Mouse (Mus musculus): ENCODE data around the gene Mcoln3. TPM values are rescaled to one million over a fixed set of nuclear protein-coding genes. Genes with fewer than 3 reads are reported as not detected.

Mcoln3 gene
- polyA plus RNA-seq, 1 experiment from 2014 or later = 0.27 TPM

- H3K27me3 ChIP-seq (replicated peaks) = peaks cover 21% of the 10 kb centered on the region
- no peaks in the 10 kb centered on the region for H3K9me3 ChIP-seq (replicated peaks)
- H3K4me1 ChIP-seq = peaks cover 8% of the 10 kb centered on the region
- ATAC-seq (ENCODE audit: low FRiP score) = no peak
- no peak overlapping the region for H3K9ac ChIP-seq (replicated peaks)
- 29% methylated on average over 2 of the region's 2 CpGs for WGBS
- no peak overlapping the region for H3K4me3 ChIP-seq (replicated peaks)
- no peak overlapping the region for H3K27ac ChIP-seq (replicated peaks)
- no peak overlapping the region for H3K4me2 ChIP-seq
- no peaks in the 10 kb centered on the region for H3K36me3 ChIP-seq
Observed at GRCm38 (mm10) chr3:146180341-146180740, 63.1 kb downstream of the Mcoln3 start.

- 35% methylated on average over 3 of the region's 3 CpGs for WGBS
- Histone ChIP-seq H3K4me1 (peaks cover 12% of the 10 kb centered on the region), H3K9me3 (replicated peaks) (no peaks in the 10 kb centered on the region), H3K4me3 (replicated peaks) (no peak overlapping the region), H3K36me3 (no peaks in the 10 kb centered on the region), H3K4me2 (no peak overlapping the region), H3K27me3 (replicated peaks) (peaks cover 21% of the 10 kb centered on the region), H3K27ac (replicated peaks) (no peak overlapping the region), H3K9ac (replicated peaks) (no peak overlapping the region)
- ATAC-seq (ENCODE audit: low FRiP score) = no peak
Observed at GRCm38 (mm10) chr3:146180986-146181385, 63.7 kb downstream of the Mcoln3 start.

GRCm38 (mm10) chr3:146184992-146185657, 67.9 kb downstream of the Mcoln3 start:
- H3K4me1 ChIP-seq = peaks cover 8% of the 10 kb centered on the region
- no peak overlapping the region for H3K9ac ChIP-seq (replicated peaks)
- H3K27me3 ChIP-seq (replicated peaks) = peaks cover 27% of the 10 kb centered on the region

GRCm38 (mm10) chr3:146186033-146186432, 68.8 kb downstream of the Mcoln3 start:
- no peak overlapping the region for H3K9ac ChIP-seq (replicated peaks)
- peaks cover 8% of the 10 kb centered on the region for H3K4me1 ChIP-seq
- peaks cover 27% of the 10 kb centered on the region for H3K27me3 ChIP-seq (replicated peaks)
- no peaks in the 10 kb centered on the region for H3K9me3 ChIP-seq (replicated peaks)
- WGBS = 77% methylated on average over 10 of the region's 10 CpGs
- H3K27ac ChIP-seq (replicated peaks) = no peak overlapping the region
- H3K4me2 ChIP-seq = no peak overlapping the region
- no peak for ATAC-seq (ENCODE audit: low FRiP score)
- H3K36me3 ChIP-seq = no peaks in the 10 kb centered on the region
- H3K4me3 ChIP-seq (replicated peaks) = no peak overlapping the region

More at GRCm38 (mm10) chr3:146184992-146185657, 67.9 kb downstream of the Mcoln3 start:
- Histone ChIP-seq H3K4me3 (replicated peaks) (no peak overlapping the region), H3K36me3 (no peaks in the 10 kb centered on the region), H3K27ac (replicated peaks) (no peak overlapping the region), H3K4me2 (peak overlapping the region; percentile 34; the same call in 1 of the 2 replicates), H3K9me3 (replicated peaks) (no peaks in the 10 kb centered on the region)
- WGBS = 19% methylated on average over 13 of the region's 13 CpGs
- ATAC-seq (ENCODE audit: low FRiP score) = peak; percentile 79

- ATAC-seq (ENCODE audit: low FRiP score) = no peak
- H3K27me3 ChIP-seq (replicated peaks) = peaks cover 8% of the 10 kb centered on the region
- H3K4me1 ChIP-seq = peaks cover 8% of the 10 kb centered on the region
Observed at GRCm38 (mm10) chr3:146189933-146190332, 72.7 kb downstream of the Mcoln3 start.

More at GRCm38 (mm10) chr3:146189933-146190332, 72.7 kb downstream of the Mcoln3 start:
- Histone ChIP-seq H3K4me2 (no peak overlapping the region), H3K27ac (replicated peaks) (no peak overlapping the region), H3K36me3 (no peaks in the 10 kb centered on the region), H3K9me3 (replicated peaks) (no peaks in the 10 kb centered on the region), H3K9ac (replicated peaks) (no peak overlapping the region), H3K4me3 (replicated peaks) (no peak overlapping the region)
- WGBS = 69% methylated on average over 10 of the region's 10 CpGs

Other genes starting within 250 kb of the Mcoln3 start
- 33.9 and 41.4 TPM in 2 replicates for gene Bcl10, start 194.6 kb upstream of the Mcoln3 start, polyA plus RNA-seq (2015; fragmentation: Nextera tagmentation; extraction: Ambion mirVana)
- gene 2410004B18Rik, start 179.4 kb upstream of the Mcoln3 start, polyA plus RNA-seq (2015; fragmentation: Nextera tagmentation; extraction: Ambion mirVana) = 70.1 and 79.9 TPM in 2 replicates
- gene Syde2, start 129.6 kb upstream of the Mcoln3 start, polyA plus RNA-seq (2015; fragmentation: Nextera tagmentation; extraction: Ambion mirVana) = 0.37 and 0.57 TPM in 2 replicates
- gene Wdr63, start 9.3 kb upstream of the Mcoln3 start, polyA plus RNA-seq (2015; fragmentation: Nextera tagmentation; extraction: Ambion mirVana) = 0.40 and 0.70 TPM in 2 replicates
- gene Mcoln2, start 32.4 kb downstream of the Mcoln3 start, polyA plus RNA-seq (2015; fragmentation: Nextera tagmentation; extraction: Ambion mirVana) = 0.37 and 2.3 TPM in 2 replicates
- gene Lpar3, start 103.5 kb downstream of the Mcoln3 start, polyA plus RNA-seq (2015; fragmentation: Nextera tagmentation; extraction: Ambion mirVana) = 0.78 and 1.3 TPM in 2 replicates